Mouse (Mus musculus): ENCODE measurements around the gene Trf. TPM values are rescaled to one million over a fixed set of nuclear protein-coding genes. Genes with fewer than 3 reads are reported as not detected.

Trf gene
- total and polyA plus RNA-seq, 2 experiments from 2014 or later, result 25.1 to 27.5 TPM

DNA sequence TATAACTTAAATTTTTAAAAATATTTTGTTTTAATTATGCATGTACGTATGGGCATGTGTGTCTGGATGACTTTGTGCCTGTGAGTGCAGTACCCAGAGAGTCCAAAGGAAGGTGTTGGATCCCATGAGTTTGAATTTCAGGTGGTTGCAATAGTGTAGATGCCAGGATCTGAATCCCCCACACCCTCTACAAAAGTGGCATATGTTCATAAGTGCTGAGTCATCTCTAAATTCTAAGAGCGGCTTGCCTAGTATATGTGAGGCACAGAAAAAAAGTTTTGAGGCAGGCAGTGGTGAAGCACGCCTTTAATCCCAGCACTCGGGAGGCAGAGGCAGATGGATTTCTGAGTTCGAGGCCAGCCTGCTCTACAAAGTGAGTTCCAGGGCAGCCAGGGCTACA is 24.5 kb downstream of the Trf start:
- 92% methylated on average over 5 of the region's 5 CpGs for WGBS
- H3K27me3 ChIP-seq (ENCODE audit: insufficient read depth, low read length), result no peaks in the 10 kb centered on the region

DNA sequence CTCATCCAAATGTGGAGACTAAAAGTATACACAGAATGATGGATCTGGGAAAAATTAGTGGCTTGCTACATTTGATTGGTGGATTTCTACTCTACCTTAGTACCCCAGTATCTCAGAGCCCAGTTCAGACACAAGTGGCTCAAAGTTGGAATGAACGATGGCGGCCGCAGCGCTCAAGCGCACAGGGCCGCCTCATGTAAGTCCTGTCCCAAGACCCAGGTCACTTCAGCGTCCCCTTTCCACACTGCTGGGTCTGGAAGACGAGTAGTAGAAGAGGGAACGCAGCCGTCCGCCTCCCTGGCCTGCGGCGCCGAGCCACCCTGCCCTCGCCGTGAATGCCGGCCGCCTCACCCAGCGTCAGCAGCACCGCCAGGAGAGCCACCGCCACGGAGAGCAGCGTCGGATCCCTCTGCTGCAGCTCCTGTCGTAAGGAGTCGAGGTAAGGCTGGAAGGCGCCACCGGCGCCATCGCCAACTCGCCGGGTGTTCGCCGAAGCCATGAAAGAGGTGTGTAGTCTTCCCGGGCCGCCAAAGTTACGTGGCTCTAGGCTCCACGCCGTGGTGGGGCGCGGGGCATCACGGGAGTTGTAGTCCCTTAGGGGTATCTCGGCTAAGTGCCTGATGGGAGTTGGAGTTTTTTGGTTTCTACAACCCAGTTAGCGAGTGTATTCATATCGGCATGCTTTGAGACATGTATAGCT is 28.5 kb downstream of the Trf start, which contains the start of gene Srprb:
TSS of gene Srprb (minus strand) at position 577 of the 700 bp plus-strand sequence.
- Histone ChIP-seq H3K27me3 (ENCODE audit: insufficient read depth, low read length) (no peaks in the 10 kb centered on the region), H3K4me3 (ENCODE audit: low read depth, low read length) (peak within 1 kb of the TSS; percentile 60), H3K9ac (peak within 1 kb of the TSS; percentile 51), H3K27ac (ENCODE audit: low read depth, low read length) (peak within 1 kb of the TSS; percentile 31; the same call in 1 of the 2 replicates), H3K36me3 (ENCODE audit: insufficient read depth) (peaks cover 17% of the 10 kb centered on the region), H3K4me2 (ENCODE audit: low read depth) (peak within 1 kb of the TSS; percentile 48), H3K4me1 (ENCODE audit: insufficient read depth) (peaks cover 5% of the 10 kb centered on the region; the same call in 1 of the 2 replicates), H3K9me3 (ENCODE audit: low read length) (no peaks in the 10 kb centered on the region)
- no peak for TF ChIP-seq CTCF (IDR thresholded peaks at IDR 0.05; ENCODE audit: low read depth)
- WGBS, result under 1% methylated on average over 45 of the region's 45 CpGs
- ATAC-seq (peak; percentile 100), DNase-seq (peak; percentile 94)

More for the DNA sequence above, 24.5 kb downstream of the Trf start:
- TF ChIP-seq CTCF (IDR thresholded peaks at IDR 0.05; ENCODE audit: low read depth), result no peak
- Histone ChIP-seq H3K9me3 (ENCODE audit: low read length) (no peaks in the 10 kb centered on the region), H3K4me1 (ENCODE audit: insufficient read depth) (peaks cover 5% of the 10 kb centered on the region; the same call in 1 of the 2 replicates), H3K4me2 (ENCODE audit: low read depth) (no peak overlapping the region), H3K4me3 (ENCODE audit: low read depth, low read length) (no peak overlapping the region), H3K27ac (ENCODE audit: low read depth, low read length) (no peak overlapping the region), H3K36me3 (ENCODE audit: insufficient read depth) (no peaks in the 10 kb centered on the region), H3K9ac (no peak overlapping the region)
- DNase-seq, result no peak
- ATAC-seq, result no peak

DNA sequence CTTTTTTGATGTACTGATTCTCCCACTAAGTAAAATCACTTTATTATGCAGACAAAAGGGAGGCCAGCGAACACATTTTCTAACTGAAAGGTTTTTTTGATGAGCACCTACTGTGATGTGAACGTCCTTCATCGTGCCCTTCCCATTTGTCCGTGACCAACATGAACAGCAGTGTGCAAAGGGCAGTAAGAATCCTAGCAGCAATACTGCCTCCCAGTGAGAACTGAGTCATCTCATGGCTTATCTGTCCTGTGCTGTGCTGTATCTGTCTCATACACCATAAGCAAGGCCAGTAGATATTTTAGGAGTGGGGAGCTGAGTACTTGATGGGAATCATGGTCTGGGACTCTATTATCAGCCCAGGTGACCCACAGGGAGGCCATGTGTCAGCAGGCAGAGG is 41.8 kb downstream of the Trf start:
- DNase-seq (no peak), ATAC-seq (no peak)
- H3K9ac ChIP-seq, result no peak overlapping the region
- H3K9me3 ChIP-seq (ENCODE audit: low read length), result no peaks in the 10 kb centered on the region
- 86% methylated on average over 4 of the region's 4 CpGs for WGBS
- no peak overlapping the region for H3K4me3 ChIP-seq (ENCODE audit: low read depth, low read length)
- no peak overlapping the region for H3K27ac ChIP-seq (ENCODE audit: low read depth, low read length)
- no peak overlapping the region for H3K4me2 ChIP-seq (ENCODE audit: low read depth)
- no peaks in the 10 kb centered on the region for H3K27me3 ChIP-seq (ENCODE audit: insufficient read depth, low read length)
- no peaks in the 10 kb centered on the region for H3K4me1 ChIP-seq (ENCODE audit: insufficient read depth)
- peaks cover 56% of the 10 kb centered on the region for H3K36me3 ChIP-seq (ENCODE audit: insufficient read depth)
- TF ChIP-seq CTCF (IDR thresholded peaks at IDR 0.05; ENCODE audit: low read depth), result no peak

- Histone ChIP-seq H3K9ac (no peak overlapping the region), H3K27me3 (ENCODE audit: insufficient read depth, low read length) (no peaks in the 10 kb centered on the region), H3K4me2 (ENCODE audit: low read depth) (no peak overlapping the region), H3K9me3 (ENCODE audit: low read length) (no peaks in the 10 kb centered on the region), H3K4me1 (ENCODE audit: insufficient read depth) (no peaks in the 10 kb centered on the region), H3K27ac (ENCODE audit: low read depth, low read length) (no peak overlapping the region), H3K36me3 (ENCODE audit: insufficient read depth) (peaks cover 49% of the 10 kb centered on the region), H3K4me3 (ENCODE audit: low read depth, low read length) (no peak overlapping the region)
- WGBS, result 56% methylated on average over 9 of the region's 9 CpGs
- ATAC-seq (no peak), DNase-seq (no peak)
- no peak for TF ChIP-seq CTCF (IDR thresholded peaks at IDR 0.05; ENCODE audit: low read depth)
Observed at GRCm38 (mm10) chr9:103186747-103187146, 43.5 kb downstream of the Trf start.

DNA sequence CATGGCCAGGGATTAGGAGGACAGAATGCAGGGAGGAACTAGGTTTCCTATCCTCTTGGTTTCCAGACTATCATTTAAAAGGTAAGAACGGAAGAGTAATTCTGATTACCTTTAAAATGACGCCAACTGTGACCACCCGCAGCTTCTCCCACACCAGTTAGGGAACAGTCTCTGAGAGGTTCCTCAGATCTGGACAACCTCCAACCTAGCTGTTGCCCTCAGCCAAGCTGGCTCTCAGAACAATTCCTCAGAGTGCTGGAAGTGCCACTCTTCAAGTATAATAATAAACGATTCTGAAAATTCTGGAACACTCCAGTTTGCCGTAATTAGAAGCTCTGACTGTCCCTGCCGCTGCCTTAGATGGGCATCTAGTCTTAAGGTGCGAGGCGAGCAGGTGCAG is 44.3 kb downstream of the Trf start:
- no peak overlapping the region for H3K27ac ChIP-seq (ENCODE audit: low read depth, low read length)
- H3K9me3 ChIP-seq (ENCODE audit: low read length), result no peaks in the 10 kb centered on the region
- H3K4me3 ChIP-seq (ENCODE audit: low read depth, low read length), result no peak overlapping the region
- ATAC-seq (no peak), DNase-seq (no peak)
- no peak for TF ChIP-seq CTCF (IDR thresholded peaks at IDR 0.05; ENCODE audit: low read depth)
- H3K36me3 ChIP-seq (ENCODE audit: insufficient read depth), result peaks cover 42% of the 10 kb centered on the region
- H3K27me3 ChIP-seq (ENCODE audit: insufficient read depth, low read length), result no peaks in the 10 kb centered on the region
- no peak overlapping the region for H3K9ac ChIP-seq
- H3K4me1 ChIP-seq (ENCODE audit: insufficient read depth), result 0 out of 2 replicates have a peak, but pooled peaks cover under 1% of the 10 kb centered on the region
- no peak overlapping the region for H3K4me2 ChIP-seq (ENCODE audit: low read depth)
- 83% methylated on average over 8 of the region's 8 CpGs for WGBS

DNA sequence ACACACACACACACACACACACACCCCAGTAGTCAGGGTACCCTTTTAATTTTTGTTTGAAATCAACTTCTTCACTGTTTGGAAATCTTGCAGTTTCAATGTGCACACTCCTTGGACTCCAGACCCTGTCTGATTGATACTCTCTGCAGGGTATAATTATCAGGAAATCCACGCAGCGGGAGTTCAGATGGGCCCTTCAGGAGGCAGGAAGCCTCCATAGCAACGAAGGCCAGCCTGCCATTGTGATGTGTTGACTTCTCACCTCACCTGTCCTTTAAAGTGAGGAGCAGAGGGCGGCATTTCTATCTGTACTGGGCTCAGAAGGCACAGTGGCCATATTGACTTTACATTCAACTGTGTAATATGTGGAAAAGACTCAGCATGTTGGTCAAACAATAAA is 45.4 kb downstream of the Trf start:
- no peak overlapping the region for H3K4me2 ChIP-seq (ENCODE audit: low read depth)
- WGBS, result 70% methylated on average over 4 of the region's 4 CpGs
- H3K4me3 ChIP-seq (ENCODE audit: low read depth, low read length), result no peak overlapping the region
- H3K27me3 ChIP-seq (ENCODE audit: insufficient read depth, low read length), result no peaks in the 10 kb centered on the region
- H3K4me1 ChIP-seq (ENCODE audit: insufficient read depth), result peaks cover 9% of the 10 kb centered on the region
- peaks cover 31% of the 10 kb centered on the region for H3K36me3 ChIP-seq (ENCODE audit: insufficient read depth)
- H3K27ac ChIP-seq (ENCODE audit: low read depth, low read length), result no peak overlapping the region
- no peak for TF ChIP-seq CTCF (IDR thresholded peaks at IDR 0.05; ENCODE audit: low read depth)
- DNase-seq (no peak), ATAC-seq (no peak)
- H3K9me3 ChIP-seq (ENCODE audit: low read length), result no peaks in the 10 kb centered on the region
- no peak overlapping the region for H3K9ac ChIP-seq

DNA sequence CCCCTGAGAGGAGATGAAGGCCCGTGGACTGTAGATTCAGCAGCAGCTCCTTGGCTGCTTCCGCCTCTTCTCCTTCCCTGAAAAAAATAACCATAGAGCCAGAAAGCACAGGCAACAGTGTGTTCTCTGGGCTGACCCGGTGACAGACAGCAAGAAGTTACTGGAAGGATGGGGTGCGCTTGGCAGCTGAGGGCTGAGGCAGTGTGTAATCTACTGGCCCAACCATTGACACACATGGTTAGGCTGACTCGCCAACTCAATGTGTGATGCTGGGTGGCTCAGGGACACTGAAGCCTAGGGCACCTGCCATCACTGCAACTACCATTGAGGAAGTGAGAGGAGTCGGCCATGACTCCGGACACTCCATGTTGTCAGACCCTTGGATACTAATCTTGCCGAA is 48.4 kb downstream of the Trf start:
- no peaks in the 10 kb centered on the region for H3K9me3 ChIP-seq (ENCODE audit: low read length)
- no peak overlapping the region for H3K27ac ChIP-seq (ENCODE audit: low read depth, low read length)
- H3K36me3 ChIP-seq (ENCODE audit: insufficient read depth), result peaks cover 21% of the 10 kb centered on the region
- ATAC-seq, result no peak; the same call in 1 of the 2 replicates
- no peak overlapping the region for H3K4me2 ChIP-seq (ENCODE audit: low read depth)
- H3K27me3 ChIP-seq (ENCODE audit: insufficient read depth, low read length), result no peaks in the 10 kb centered on the region
- DNase-seq, result no peak
- peaks cover 9% of the 10 kb centered on the region for H3K4me1 ChIP-seq (ENCODE audit: insufficient read depth)
- TF ChIP-seq CTCF (IDR thresholded peaks at IDR 0.05; ENCODE audit: low read depth), result no peak
- no peak overlapping the region for H3K9ac ChIP-seq
- WGBS, result 79% methylated on average over 8 of the region's 8 CpGs
- H3K4me3 ChIP-seq (ENCODE audit: low read depth, low read length), result no peak overlapping the region
